In genomic region chr6:60827290-60827689, GRCm38 (mm10) we compare ENCODE assay signal across 12 mouse cellular contexts. TPM values are rescaled to one million over a fixed set of nuclear protein-coding genes. Genes with fewer than 3 reads are reported as not detected.
DNase-seq lines count a peak whose midpoint lies in the region; ATAC-seq and TF ChIP-seq lines count a peak whose summit lies in the region.
"Had no signal": no experiment of that assay in that cellular context is flagged by ENCODE, and none has a peak within 500 bp of the region (broad histone marks: within the 10 kb centered on the region; RNA-seq: fewer than 3 reads in every experiment).

No protein-coding gene starts in this region.

- ATAC-seq in megakaryocyte, adult 5-6 weeks (ENCODE audit: poor library complexity, severe bottlenecking) = no peak
- no peak for ATAC-seq in hindbrain, embryonic 16.5 days
- ATAC-seq in midbrain, postnatal 0 days (ENCODE audit: low FRiP score) = no peak

- no peaks in the 10 kb centered on the region for H3K9me3 ChIP-seq in megakaryocyte, embryonic 14.5 days
- no peaks in the 10 kb centered on the region for H3K9me3 ChIP-seq in hindbrain, embryonic 16.5 days (ENCODE audit: control insufficient read depth, low read length)
- no peaks in the 10 kb centered on the region for H3K9me3 ChIP-seq in midbrain, postnatal 0 days (ENCODE audit: low read length)
- H3K9me3 ChIP-seq: stomach, embryonic 15.5 days had no signal

- 17% methylated on average over 1 of the region's 1 CpGs for WGBS in hindbrain, embryonic 16.5 days
- 38% methylated on average over 1 of the region's 1 CpGs for WGBS in midbrain, postnatal 0 days

- no peak for TF ChIP-seq CTCF in cortical plate, adult 2 months (IDR thresholded peaks at IDR 0.05; ENCODE audit: extremely low read depth, insufficient read depth, low read length)
- TF ChIP-seq CTCF in midbrain, postnatal 0 days (IDR thresholded peaks at IDR 0.05) = no peak

- peaks cover 6% of the 10 kb centered on the region for H3K27me3 ChIP-seq in megakaryocyte, embryonic 14.5 days (replicated peaks)
- H3K27me3 ChIP-seq in hindbrain, embryonic 16.5 days (replicated peaks; ENCODE audit: control insufficient read depth, insufficient read depth, low read length) = no peaks in the 10 kb centered on the region
- H3K27me3 ChIP-seq in midbrain, postnatal 0 days (ENCODE audit: insufficient read depth, low read length) = no peaks in the 10 kb centered on the region
- H3K27me3 ChIP-seq: stomach, embryonic 15.5 days had no signal

- peak; percentile 4 for DNase-seq in midbrain, postnatal 0 days (ENCODE audit: low spot score)
- no peak for DNase-seq in thymus, postnatal 36 days
- DNase-seq in frontal cortex, postnatal 14 days (ENCODE audit: low spot score in 2 of 2) = no peak
- DNase-seq: cerebellum, adult 18-20 months; gastrocnemius, postnatal 14 days; right cerebral cortex, adult 18-20 months had no signal

- no peak overlapping the region for H3K27ac ChIP-seq in cortical plate, adult 2 months (ENCODE audit: insufficient read depth, low read length)
- H3K27ac ChIP-seq in hindbrain, embryonic 16.5 days (ENCODE audit: low read depth, low read length) = no peak overlapping the region
- no peak overlapping the region for H3K27ac ChIP-seq in midbrain, postnatal 0 days (ENCODE audit: low read depth, low read length)
- H3K27ac ChIP-seq: kidney, postnatal 0 days; stomach, embryonic 15.5 days had no signal

- H3K4me3 ChIP-seq in megakaryocyte, embryonic 14.5 days (replicated peaks) = peak overlapping the region; percentile 95
- H3K4me3 ChIP-seq in cortical plate, adult 2 months (ENCODE audit: insufficient read depth, low read length) = peak overlapping the region; percentile 87
- H3K4me3 ChIP-seq in hindbrain, embryonic 16.5 days (ENCODE audit: low read length) = peak overlapping the region; percentile 68
- peak overlapping the region; percentile 63 for H3K4me3 ChIP-seq in midbrain, postnatal 0 days (ENCODE audit: low read depth, low read length)

- no peak for TF ChIP-seq POLR2A in cortical plate, adult 2 months (IDR thresholded peaks at IDR 0.05; ENCODE audit: extremely low read depth, insufficient read depth, low read length)

- H3K4me2 ChIP-seq in hindbrain, embryonic 16.5 days (ENCODE audit: low read length) = peak overlapping the region; percentile 76
- H3K4me2 ChIP-seq in midbrain, postnatal 0 days (ENCODE audit: low read depth, low read length, poor library complexity, severe bottlenecking) = peak overlapping the region; percentile 89

- no peak overlapping the region for H3K9ac ChIP-seq in hindbrain, embryonic 16.5 days (ENCODE audit: low read depth, low read length)
- 0 out of 2 replicates have a peak overlapping the region, but pooled peaks have one; percentile 1 for H3K9ac ChIP-seq in midbrain, postnatal 0 days (replicated peaks; ENCODE audit: low read length, poor library complexity, severe bottlenecking)
- H3K9ac ChIP-seq: stomach, embryonic 15.5 days had no signal

- H3K4me1 ChIP-seq in megakaryocyte, embryonic 14.5 days = peaks cover 42% of the 10 kb centered on the region
- peaks cover 3% of the 10 kb centered on the region for H3K4me1 ChIP-seq in cortical plate, adult 2 months (ENCODE audit: control insufficient read depth, insufficient read depth, low read length)
- peaks cover 6% of the 10 kb centered on the region for H3K4me1 ChIP-seq in hindbrain, embryonic 16.5 days (ENCODE audit: control insufficient read depth, insufficient read depth, low read depth, low read length)
- H3K4me1 ChIP-seq in midbrain, postnatal 0 days (ENCODE audit: insufficient read depth, low read length) = peaks cover 3% of the 10 kb centered on the region; the same call in 1 of the 2 replicates

- H3K36me3 ChIP-seq in megakaryocyte, embryonic 14.5 days (replicated peaks; ENCODE audit: low read length) = peaks cover 25% of the 10 kb centered on the region
- no peaks in the 10 kb centered on the region for H3K36me3 ChIP-seq in hindbrain, embryonic 16.5 days (ENCODE audit: control insufficient read depth, insufficient read depth, low read length)
- H3K36me3 ChIP-seq in midbrain, postnatal 0 days (ENCODE audit: insufficient read depth, low read length) = no peaks in the 10 kb centered on the region
- H3K36me3 ChIP-seq: stomach, embryonic 15.5 days had no signal

RNA-seq across cellular contexts. Expression of gene Snca, which starts 2.4 kb away (rescaled TPM):
- polyA plus RNA-seq in megakaryocyte, embryonic 14.5 days (2012; ENCODE audit: insufficient read depth, low replicate concordance) = 2.3 and 37.4 TPM in 2 replicates
- 1.3 and 5.0 TPM in 2 replicates for total RNA-seq in megakaryocyte, adult 5-6 weeks (2015)
- total RNA-seq in megakaryocyte, adult 5-6 weeks (2017) = 0.55 and 2.0 TPM in 2 replicates
- 386 and 394 TPM in 2 replicates for polyA plus RNA-seq in cortical plate, adult 2 months (2012; rRNA removed)
- polyA plus RNA-seq in hindbrain, embryonic 16.5 days (2015; fragmentation: Nextera tagmentation; extraction: Ambion mirVana) = 357 and 444 TPM in 2 replicates
- total RNA-seq in midbrain, postnatal 0 days (2014; rRNA removed) = 155 and 176 TPM in 2 replicates
- 337 and 364 TPM in 2 replicates for polyA plus RNA-seq in midbrain, postnatal 0 days (2015; fragmentation: Nextera tagmentation; extraction: Ambion mirVana)
